Mouse (Mus musculus): ENCODE measurements around the gene Plppr3. TPM values are rescaled to one million over a fixed set of nuclear protein-coding genes. Genes with fewer than 3 reads are reported as not detected.
A peak's percentile ranks its signal among the peaks of the same experiment; 100 is the strongest.

Plppr3 gene
- polyA plus RNA-seq (2015; fragmentation: Nextera tagmentation; extraction: Ambion mirVana) = 496 and 503 TPM in 2 replicates

DNA sequence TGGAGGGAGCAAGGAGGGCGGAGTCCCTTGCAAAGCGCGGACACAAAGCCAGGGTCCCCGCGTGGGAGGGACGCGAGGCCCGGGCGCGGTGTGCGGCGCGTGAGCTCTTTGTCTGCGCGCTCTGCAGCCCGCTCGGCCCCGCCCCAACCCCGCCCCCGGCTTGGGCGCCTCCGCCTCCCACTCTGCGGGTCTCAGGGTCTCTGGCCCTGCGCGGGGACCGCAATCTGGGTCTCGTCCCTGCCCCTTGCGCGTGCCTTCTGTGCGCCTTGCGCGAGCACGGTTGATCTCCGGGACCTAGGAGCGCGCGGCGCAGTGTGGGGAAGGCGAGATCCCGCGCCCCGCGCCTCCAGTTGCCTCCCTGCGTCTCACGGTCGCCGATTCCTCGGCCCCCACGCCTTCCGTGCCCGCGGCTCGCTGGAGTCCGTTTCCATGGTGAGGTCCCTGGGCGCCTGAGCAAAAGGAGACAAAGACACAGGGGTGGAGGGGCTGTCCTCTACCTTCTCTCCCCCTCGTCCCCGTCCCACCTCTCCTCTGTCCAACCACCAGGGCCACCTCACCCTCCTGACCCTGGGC lies at the start of gene Plppr3, which contains the start of gene Prtn3:
Gene Plppr3, minus strand, starts transcription at position 345 of the 573 bp plus-strand sequence.
Gene Prtn3, plus strand, starts transcription at position 187 of the 573 bp plus-strand sequence.
- H3K9me3 ChIP-seq = no peaks in the 10 kb centered on the region
- peak; percentile 91 for ATAC-seq (replicated peaks)
- H3K4me2 ChIP-seq = peak within 1 kb of the TSS; percentile 83
- peak within 1 kb of the TSS; percentile 73 for H3K4me3 ChIP-seq
- no peaks in the 10 kb centered on the region for H3K27me3 ChIP-seq (replicated peaks)
- peaks cover 39% of the 10 kb centered on the region for H3K4me1 ChIP-seq
- WGBS = under 1% methylated on average over 48 of the region's 57 CpGs
- H3K9ac ChIP-seq = peak within 1 kb of the TSS; percentile 82
- H3K27ac ChIP-seq = peak within 1 kb of the TSS; percentile 95
- H3K36me3 ChIP-seq (replicated peaks) = no peaks in the 10 kb centered on the region

- peak overlapping the region; percentile 33 for H3K4me3 ChIP-seq
- peak overlapping the region; percentile 36; the same call in 1 of the 2 replicates for H3K9ac ChIP-seq
- H3K36me3 ChIP-seq (replicated peaks) = no peaks in the 10 kb centered on the region
- H3K4me1 ChIP-seq = peaks cover 41% of the 10 kb centered on the region
- ATAC-seq (replicated peaks) = no peak
- peaks cover 62% of the 10 kb centered on the region for H3K27me3 ChIP-seq (replicated peaks)
- no peak overlapping the region for H3K27ac ChIP-seq
- WGBS = under 1% methylated on average over 34 of the region's 34 CpGs
- peak overlapping the region; percentile 49 for H3K4me2 ChIP-seq
- no peaks in the 10 kb centered on the region for H3K9me3 ChIP-seq
Measured at GRCm38 (mm10) chr10:79921572-79921971, 47.1 kb upstream of the Plppr3 start.

- 4% methylated on average over 41 of the region's 41 CpGs for WGBS
- no peak for ATAC-seq (replicated peaks)
- peak within 1 kb of the TSS; percentile 36; the same call in 1 of the 2 replicates for H3K9ac ChIP-seq
- no peaks in the 10 kb centered on the region for H3K9me3 ChIP-seq
- H3K4me1 ChIP-seq = peaks cover 38% of the 10 kb centered on the region
- H3K36me3 ChIP-seq (replicated peaks) = no peaks in the 10 kb centered on the region
- peak within 1 kb of the TSS; percentile 33 for H3K4me3 ChIP-seq
- H3K27ac ChIP-seq = no peak within 1 kb of the TSS
- peak within 1 kb of the TSS; percentile 49 for H3K4me2 ChIP-seq
- peaks cover 62% of the 10 kb centered on the region for H3K27me3 ChIP-seq (replicated peaks)
Measured at GRCm38 (mm10) chr10:79920958-79921535, 46.6 kb upstream of the Plppr3 start, which contains the start of gene R3hdm4. Gene R3hdm4, minus strand, starts transcription at chr10:79921208.

- Histone ChIP-seq H3K4me3 (peak overlapping the region; percentile 33), H3K36me3 (replicated peaks) (no peaks in the 10 kb centered on the region), H3K27me3 (replicated peaks) (peaks cover 62% of the 10 kb centered on the region), H3K27ac (no peak overlapping the region), H3K9ac (no peak overlapping the region; the same call in 1 of the 2 replicates), H3K4me1 (peaks cover 38% of the 10 kb centered on the region), H3K9me3 (no peaks in the 10 kb centered on the region), H3K4me2 (peak overlapping the region; percentile 49)
- ATAC-seq (replicated peaks) = 0 out of 2 replicates have a peak, but pooled peaks have one; percentile 5
- 14% methylated on average over 26 of the region's 26 CpGs for WGBS
Measured at GRCm38 (mm10) chr10:79920056-79920890, 45.8 kb upstream of the Plppr3 start.

GRCm38 (mm10) chr10:79919251-79919849 lies 44.9 kb upstream of the Plppr3 start:
- Histone ChIP-seq H3K4me1 (peaks cover 44% of the 10 kb centered on the region), H3K9ac (no peak overlapping the region), H3K27ac (no peak overlapping the region), H3K36me3 (replicated peaks) (no peaks in the 10 kb centered on the region), H3K9me3 (no peaks in the 10 kb centered on the region), H3K4me2 (no peak overlapping the region), H3K4me3 (no peak overlapping the region), H3K27me3 (replicated peaks) (peaks cover 62% of the 10 kb centered on the region)
- no peak for ATAC-seq (replicated peaks)
- 3% methylated on average over 21 of the region's 21 CpGs for WGBS

- H3K36me3 ChIP-seq (replicated peaks) = no peaks in the 10 kb centered on the region
- WGBS = 6% methylated on average over 34 of the region's 35 CpGs
- ATAC-seq (replicated peaks) = no peak
- H3K4me2 ChIP-seq = peak overlapping the region; percentile 8; the same call in 1 of the 2 replicates
- peaks cover 53% of the 10 kb centered on the region for H3K4me1 ChIP-seq
- no peaks in the 10 kb centered on the region for H3K9me3 ChIP-seq
- H3K9ac ChIP-seq = no peak overlapping the region
- H3K27me3 ChIP-seq (replicated peaks) = peaks cover 60% of the 10 kb centered on the region
- no peak overlapping the region for H3K27ac ChIP-seq
- peak overlapping the region; percentile 1; the same call in 1 of the 2 replicates for H3K4me3 ChIP-seq
Measured at GRCm38 (mm10) chr10:79918231-79919078, 44.0 kb upstream of the Plppr3 start.

DNA sequence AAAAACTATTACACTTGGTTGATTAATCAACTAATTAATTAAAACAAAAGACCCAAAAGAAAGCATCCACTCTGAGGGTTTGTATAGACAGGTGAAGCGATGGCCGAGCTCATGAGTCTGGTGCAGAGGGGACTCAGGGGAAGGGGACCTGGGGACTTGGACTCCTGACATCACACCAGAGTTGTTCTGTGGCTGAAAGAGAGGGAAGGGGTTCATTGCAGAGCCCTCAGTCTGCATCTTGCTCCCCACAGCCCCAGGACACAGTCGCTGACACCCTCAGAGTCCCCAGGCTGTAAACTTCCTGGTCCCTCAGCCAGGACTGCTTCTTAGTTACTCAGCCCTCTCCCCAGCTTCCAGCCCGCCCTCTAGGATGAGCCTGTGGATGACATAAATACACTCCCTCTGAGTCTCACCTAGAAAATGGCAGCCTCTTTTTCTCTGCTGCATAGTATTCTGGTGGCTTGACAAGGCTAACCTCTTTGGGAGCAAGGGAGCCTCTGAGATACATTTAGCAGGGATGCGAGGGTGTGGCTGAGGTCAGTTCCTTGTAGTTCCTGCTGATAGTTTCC lies 43.2 kb upstream of the Plppr3 start:
- Histone ChIP-seq H3K9me3 (no peaks in the 10 kb centered on the region), H3K27me3 (replicated peaks) (peaks cover 52% of the 10 kb centered on the region), H3K36me3 (replicated peaks) (no peaks in the 10 kb centered on the region), H3K4me3 (peak overlapping the region; percentile 86), H3K27ac (no peak overlapping the region), H3K4me2 (peak overlapping the region; percentile 77), H3K4me1 (peaks cover 55% of the 10 kb centered on the region), H3K9ac (peak overlapping the region; percentile 99)
- ATAC-seq (replicated peaks) = no peak
- WGBS = 64% methylated on average over 5 of the region's 5 CpGs

GRCm38 (mm10) chr10:79916808-79917531 lies 42.5 kb upstream of the Plppr3 start, which contains the start of gene Kiss1r:
Gene Kiss1r, plus strand, starts transcription at chr10:79916971.
- Histone ChIP-seq H3K9ac (peak within 1 kb of the TSS; percentile 99), H3K4me1 (peaks cover 55% of the 10 kb centered on the region), H3K27me3 (replicated peaks) (peaks cover 45% of the 10 kb centered on the region), H3K4me3 (peak within 1 kb of the TSS; percentile 86), H3K27ac (peak within 1 kb of the TSS; percentile 79), H3K36me3 (replicated peaks) (no peaks in the 10 kb centered on the region), H3K9me3 (no peaks in the 10 kb centered on the region), H3K4me2 (peak within 1 kb of the TSS; percentile 77)
- peak; percentile 87 for ATAC-seq (replicated peaks)
- whole genome bisulfite sequencing = 2% methylated on average over 42 of the region's 42 CpGs

DNA sequence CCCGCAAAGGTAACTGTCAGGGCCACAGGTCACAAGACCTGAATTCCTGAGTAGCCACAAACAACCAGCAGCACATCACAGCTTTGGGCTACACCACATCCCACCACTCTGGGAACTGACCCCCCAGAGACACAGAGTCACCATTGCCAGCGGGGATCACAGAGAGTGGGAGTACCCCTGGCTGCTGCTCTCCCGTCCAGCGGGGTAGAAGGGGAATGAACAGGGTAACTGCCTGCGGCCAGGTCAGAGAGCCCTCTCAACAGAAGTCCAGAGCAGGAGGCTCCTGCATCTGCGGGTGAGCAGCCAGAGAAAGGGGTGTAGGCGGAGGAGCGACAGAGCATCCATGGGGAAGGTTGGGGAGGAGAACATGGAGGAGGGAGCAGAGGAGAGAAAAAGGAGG lies 41.6 kb upstream of the Plppr3 start:
- Histone ChIP-seq H3K36me3 (replicated peaks) (no peaks in the 10 kb centered on the region), H3K4me1 (peaks cover 46% of the 10 kb centered on the region), H3K27ac (peak overlapping the region; percentile 79), H3K27me3 (replicated peaks) (peaks cover 37% of the 10 kb centered on the region), H3K9me3 (no peaks in the 10 kb centered on the region), H3K4me2 (peak overlapping the region; percentile 77), H3K4me3 (peak overlapping the region; percentile 86), H3K9ac (peak overlapping the region; percentile 99)
- WGBS = 7% methylated on average over 8 of the region's 8 CpGs
- no peak for ATAC-seq (replicated peaks)

DNA sequence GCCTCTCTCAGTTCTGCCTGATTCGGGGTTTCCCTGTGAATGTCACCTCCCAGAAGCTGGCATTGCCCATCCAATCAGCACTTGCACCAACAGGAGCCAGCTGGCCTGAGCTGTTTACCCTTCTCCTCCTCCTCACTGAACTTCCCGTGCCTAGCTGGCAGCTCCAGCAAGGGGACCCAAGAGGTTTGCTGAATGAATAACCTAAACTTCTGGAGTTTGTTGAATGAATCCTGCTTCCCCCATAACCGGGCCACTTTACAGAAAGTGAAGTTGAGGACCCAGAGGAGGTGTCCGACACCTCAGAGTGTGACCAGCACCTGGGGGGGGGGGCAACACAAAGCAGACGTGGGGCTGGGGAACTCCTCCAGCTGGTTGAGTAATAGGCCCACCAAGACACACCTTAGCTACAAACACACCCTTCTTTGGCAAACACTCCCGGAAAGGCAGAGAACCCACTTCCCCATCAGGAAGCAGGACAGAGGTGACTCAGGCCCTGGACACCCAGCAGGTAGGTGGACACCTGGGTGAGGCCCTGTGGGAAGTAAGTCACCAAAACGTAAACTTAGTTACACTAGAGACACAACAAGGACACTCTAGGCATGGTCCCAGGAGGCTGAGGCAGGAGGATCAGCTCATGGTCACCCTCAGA lies 40.6 kb upstream of the Plppr3 start:
- WGBS = 77% methylated on average over 7 of the region's 7 CpGs
- no peak overlapping the region for H3K27ac ChIP-seq
- no peak overlapping the region for H3K9ac ChIP-seq
- peaks cover 40% of the 10 kb centered on the region for H3K4me1 ChIP-seq
- H3K27me3 ChIP-seq (replicated peaks) = peaks cover 27% of the 10 kb centered on the region
- H3K4me2 ChIP-seq = 0 out of 2 replicates have a peak overlapping the region, but pooled peaks have one; percentile 77
- ATAC-seq (replicated peaks) = no peak
- H3K36me3 ChIP-seq (replicated peaks) = no peaks in the 10 kb centered on the region
- H3K9me3 ChIP-seq = no peaks in the 10 kb centered on the region
- no peak overlapping the region for H3K4me3 ChIP-seq

All from midbrain, embryonic 15.5 days (tissue).